Mouse (Mus musculus): ENCODE data around the gene Bzw2. TPM values are rescaled to one million over a fixed set of nuclear protein-coding genes. Genes with fewer than 3 reads are reported as not detected.

The Bzw2 gene
- total RNA-seq, 1 experiment from 2014 or later = 98.0 TPM

GRCm38 (mm10) chr12:36095371-36095880 lies 62.5 kb downstream of the Bzw2 start:
- no peak for ATAC-seq (replicated peaks in 1 of 2; ENCODE audit: insufficient read depth in 1 of 2, low FRiP score in 2 of 2, low TSS enrichment in 1 of 2, low read depth in 1 of 2, poor library complexity in 2 of 2, severe bottlenecking in 2 of 2)

DNA sequence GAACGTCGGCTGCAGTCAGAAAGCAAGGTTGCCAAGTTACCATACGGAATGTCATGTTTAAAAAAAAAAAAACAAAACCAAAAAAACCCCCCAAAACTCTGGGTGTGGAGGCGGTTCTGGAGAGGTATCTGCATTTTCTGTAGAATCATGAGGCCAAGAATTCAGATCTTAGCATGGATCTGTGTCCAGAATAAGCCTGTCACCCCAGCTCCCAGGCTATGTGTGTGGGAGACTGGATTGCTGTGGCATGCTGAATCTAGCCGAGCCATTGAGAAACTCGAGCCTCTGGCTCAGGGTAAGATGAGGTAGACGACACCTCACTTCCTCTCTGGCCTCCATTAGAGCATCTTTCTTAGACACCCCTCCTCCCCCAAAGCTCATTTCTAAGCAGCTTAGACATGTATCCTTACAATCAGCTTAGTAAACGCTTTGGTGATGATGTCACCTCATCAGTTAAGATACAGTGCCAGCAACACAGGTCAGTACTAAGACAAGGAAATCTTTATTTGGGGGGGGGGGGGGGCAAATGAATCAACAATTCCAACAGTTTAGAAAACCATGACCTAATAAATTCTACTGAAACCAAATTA lies 64.7 kb downstream of the Bzw2 start:
- no peak for ATAC-seq (replicated peaks in 1 of 2; ENCODE audit: insufficient read depth in 1 of 2, low FRiP score in 2 of 2, low TSS enrichment in 1 of 2, low read depth in 1 of 2, poor library complexity in 2 of 2, severe bottlenecking in 2 of 2)

DNA sequence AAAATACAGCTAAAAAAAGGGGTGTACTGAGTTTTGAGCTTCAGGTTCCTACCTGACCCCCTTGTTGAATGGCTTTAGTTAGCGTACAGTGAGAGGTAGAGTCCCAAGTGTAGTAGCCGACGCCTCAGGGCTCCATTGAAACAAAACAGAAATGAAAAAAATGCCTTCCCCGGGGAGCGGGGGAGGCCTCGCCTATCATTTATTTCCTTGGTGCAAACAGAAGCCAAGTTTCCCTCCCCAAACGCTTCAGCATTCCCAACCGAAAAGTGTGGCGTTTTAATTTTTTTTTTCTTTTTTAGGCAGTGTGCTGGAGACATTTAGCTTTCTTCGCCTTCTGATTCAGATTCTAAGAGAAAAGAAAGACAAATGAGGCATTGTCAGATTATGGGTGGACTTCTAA lies 65.9 kb downstream of the Bzw2 start:
- no peak for ATAC-seq (replicated peaks in 1 of 2; ENCODE audit: insufficient read depth in 1 of 2, low FRiP score in 2 of 2, low TSS enrichment in 1 of 2, low read depth in 1 of 2, poor library complexity in 2 of 2, severe bottlenecking in 2 of 2)

DNA sequence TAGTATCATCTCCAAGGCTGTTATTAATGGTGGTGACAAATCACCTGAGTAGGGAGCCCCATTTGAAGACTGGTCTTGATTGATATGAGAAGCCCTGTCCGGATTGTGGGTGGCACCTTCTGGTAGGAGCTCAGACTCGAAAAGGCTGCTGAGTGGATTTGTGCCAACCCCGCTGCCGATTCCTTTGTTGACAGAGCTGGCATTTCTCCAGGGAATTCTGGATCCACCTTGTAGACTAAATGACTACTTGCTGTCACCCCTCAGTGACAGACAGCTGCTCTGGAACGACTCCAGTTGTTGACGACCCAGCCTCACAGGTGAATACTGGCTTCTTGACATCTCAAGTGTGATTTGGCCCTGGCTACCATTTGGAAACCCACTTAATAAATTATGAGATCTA lies 68.7 kb downstream of the Bzw2 start:
- ATAC-seq (replicated peaks in 1 of 2; ENCODE audit: insufficient read depth in 1 of 2, low FRiP score in 2 of 2, low TSS enrichment in 1 of 2, low read depth in 1 of 2, poor library complexity in 2 of 2, severe bottlenecking in 2 of 2) = no peak

GRCm38 (mm10) chr12:36088804-36089203 lies 69.1 kb downstream of the Bzw2 start:
- no peak for ATAC-seq (replicated peaks in 1 of 2; ENCODE audit: insufficient read depth in 1 of 2, low FRiP score in 2 of 2, low TSS enrichment in 1 of 2, low read depth in 1 of 2, poor library complexity in 2 of 2, severe bottlenecking in 2 of 2)

GRCm38 (mm10) chr12:36085380-36085779 lies 72.5 kb downstream of the Bzw2 start:
- no peak for ATAC-seq (replicated peaks in 1 of 2; ENCODE audit: insufficient read depth in 1 of 2, low FRiP score in 2 of 2, low TSS enrichment in 1 of 2, low read depth in 1 of 2, poor library complexity in 2 of 2, severe bottlenecking in 2 of 2)

- peak; percentile 21 to 42; a peak in 2 of 4 replicates for ATAC-seq (replicated peaks in 1 of 2; ENCODE audit: insufficient read depth in 1 of 2, low FRiP score in 2 of 2, low TSS enrichment in 1 of 2, low read depth in 1 of 2, poor library complexity in 2 of 2, severe bottlenecking in 2 of 2)
These were observed 79.6 kb downstream of the Bzw2 start for GRCm38 (mm10) chr12:36078101-36078899.

- no peak for ATAC-seq (replicated peaks in 1 of 2; ENCODE audit: insufficient read depth in 1 of 2, low FRiP score in 2 of 2, low TSS enrichment in 1 of 2, low read depth in 1 of 2, poor library complexity in 2 of 2, severe bottlenecking in 2 of 2)
These were observed 85.0 kb downstream of the Bzw2 start for GRCm38 (mm10) chr12:36072860-36073259.

DNA sequence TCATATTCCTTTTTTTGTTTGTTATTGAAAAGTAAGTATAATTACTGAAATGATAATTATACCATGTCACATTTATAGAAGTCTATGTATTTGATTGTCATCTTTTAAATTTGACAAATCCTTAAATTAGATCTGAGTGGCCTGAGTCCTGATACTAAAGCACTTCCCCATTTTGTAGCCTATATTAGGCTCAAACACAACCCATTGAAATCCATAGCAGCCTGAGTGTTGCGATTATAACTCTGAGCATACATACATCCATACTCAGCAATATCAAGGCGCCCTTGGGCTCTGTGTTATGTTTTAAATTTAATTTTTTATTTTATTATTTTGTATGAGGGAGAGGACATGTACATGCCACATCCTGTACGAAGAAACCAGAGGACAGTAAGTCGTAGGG lies 87.6 kb downstream of the Bzw2 start:
- ATAC-seq (replicated peaks in 1 of 2; ENCODE audit: insufficient read depth in 1 of 2, low FRiP score in 2 of 2, low TSS enrichment in 1 of 2, low read depth in 1 of 2, poor library complexity in 2 of 2, severe bottlenecking in 2 of 2) = peak in 1 of 2 experiments; percentile 53; a peak in 1 of 4 replicates

DNA sequence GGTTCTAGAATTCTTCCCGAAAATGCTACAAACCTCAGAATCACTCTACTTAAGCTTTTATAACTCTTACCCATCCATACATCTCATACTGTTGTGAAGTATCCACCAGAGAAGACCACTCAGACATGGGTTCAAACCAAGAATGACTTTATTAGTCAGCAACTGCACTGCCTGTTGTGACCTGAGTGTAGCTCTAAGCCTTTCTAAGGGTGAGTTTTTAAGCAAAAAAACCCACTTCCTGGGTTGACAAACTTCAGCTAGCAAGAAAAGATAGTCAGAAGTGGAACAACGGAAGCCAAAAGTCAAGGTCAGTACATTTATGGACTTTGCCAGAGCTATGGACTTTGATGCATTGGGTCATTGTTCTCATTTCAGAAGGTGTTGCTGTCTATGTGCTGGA lies 90.3 kb downstream of the Bzw2 start:
- ATAC-seq (replicated peaks in 1 of 2; ENCODE audit: insufficient read depth in 1 of 2, low FRiP score in 2 of 2, low TSS enrichment in 1 of 2, low read depth in 1 of 2, poor library complexity in 2 of 2, severe bottlenecking in 2 of 2) = no peak

GRCm38 (mm10) chr12:36065911-36066310 lies 92.0 kb downstream of the Bzw2 start:
- ATAC-seq (replicated peaks in 1 of 2; ENCODE audit: insufficient read depth in 1 of 2, low FRiP score in 2 of 2, low TSS enrichment in 1 of 2, low read depth in 1 of 2, poor library complexity in 2 of 2, severe bottlenecking in 2 of 2) = no peak

- no peak for ATAC-seq (replicated peaks in 1 of 2; ENCODE audit: insufficient read depth in 1 of 2, low FRiP score in 2 of 2, low TSS enrichment in 1 of 2, low read depth in 1 of 2, poor library complexity in 2 of 2, severe bottlenecking in 2 of 2)
These were observed 100.2 kb downstream of the Bzw2 start for GRCm38 (mm10) chr12:36057699-36058098.

DNA sequence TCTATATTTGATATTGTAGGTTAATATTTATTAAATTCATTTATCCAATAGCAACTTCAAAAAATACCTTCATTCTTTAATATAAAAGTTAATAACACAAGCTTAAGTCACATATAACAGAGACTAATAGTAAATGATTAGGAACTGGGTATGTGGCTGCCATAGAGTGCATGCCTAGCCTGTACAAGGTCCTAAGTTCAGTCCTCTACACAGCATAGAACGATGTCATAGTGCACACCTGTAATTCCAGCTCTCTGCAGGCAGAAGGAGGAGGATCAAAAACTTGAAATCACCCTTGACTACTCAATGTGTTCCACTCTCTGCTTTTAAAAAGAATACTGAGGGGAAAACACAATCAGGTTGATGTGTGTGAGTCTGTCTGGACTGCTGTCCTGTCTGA lies 107.6 kb downstream of the Bzw2 start:
- ATAC-seq (replicated peaks in 1 of 2; ENCODE audit: insufficient read depth in 1 of 2, low FRiP score in 2 of 2, low TSS enrichment in 1 of 2, low read depth in 1 of 2, poor library complexity in 2 of 2, severe bottlenecking in 2 of 2) = no peak

GRCm38 (mm10) chr12:36047593-36047992 lies 110.3 kb downstream of the Bzw2 start:
- no peak for ATAC-seq (replicated peaks in 1 of 2; ENCODE audit: insufficient read depth in 1 of 2, low FRiP score in 2 of 2, low TSS enrichment in 1 of 2, low read depth in 1 of 2, poor library complexity in 2 of 2, severe bottlenecking in 2 of 2)

DNA sequence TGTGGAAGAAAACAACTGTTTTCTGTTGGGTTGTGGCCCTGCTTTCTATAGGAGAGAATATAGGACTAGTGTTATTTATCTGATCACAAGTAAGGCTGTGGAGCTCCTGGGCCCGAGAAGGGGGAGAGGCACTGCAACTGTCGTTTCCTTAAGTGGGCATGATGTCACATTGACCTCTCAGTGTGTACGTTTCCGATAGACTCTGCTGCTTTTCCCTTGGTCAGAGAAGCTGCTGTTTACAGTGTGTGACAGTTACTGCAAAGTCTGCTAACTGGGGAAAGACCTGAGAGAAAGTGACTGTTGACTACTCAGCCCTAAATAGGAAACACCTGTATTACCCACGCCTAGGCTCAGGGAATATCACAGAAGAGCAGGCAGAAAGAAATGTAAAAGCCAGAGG lies 111.7 kb downstream of the Bzw2 start:
- peak; percentile 44 to 49 for ATAC-seq (replicated peaks in 1 of 2; ENCODE audit: insufficient read depth in 1 of 2, low FRiP score in 2 of 2, low TSS enrichment in 1 of 2, low read depth in 1 of 2, poor library complexity in 2 of 2, severe bottlenecking in 2 of 2)

DNA sequence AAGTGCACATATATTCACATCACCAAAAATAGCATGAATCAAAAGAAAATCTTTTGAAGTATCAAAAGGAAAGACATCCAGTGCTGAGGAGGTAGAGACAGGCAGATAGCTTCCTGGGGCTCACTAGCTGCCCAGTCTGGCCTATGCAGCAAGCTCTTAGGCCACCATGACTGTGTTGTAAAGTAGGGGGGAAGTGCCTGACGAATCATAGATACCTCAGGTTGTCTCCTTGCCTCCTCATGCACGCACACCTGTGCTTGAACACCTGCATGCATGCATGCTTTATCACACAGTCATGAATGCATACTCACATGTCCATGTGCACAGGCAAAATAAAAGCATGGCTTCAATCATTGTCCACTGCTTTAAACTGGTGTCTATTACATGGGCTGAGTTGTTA lies 113.2 kb downstream of the Bzw2 start:
- no peak for ATAC-seq (replicated peaks in 1 of 2; ENCODE audit: insufficient read depth in 1 of 2, low FRiP score in 2 of 2, low TSS enrichment in 1 of 2, low read depth in 1 of 2, poor library complexity in 2 of 2, severe bottlenecking in 2 of 2)

DNA sequence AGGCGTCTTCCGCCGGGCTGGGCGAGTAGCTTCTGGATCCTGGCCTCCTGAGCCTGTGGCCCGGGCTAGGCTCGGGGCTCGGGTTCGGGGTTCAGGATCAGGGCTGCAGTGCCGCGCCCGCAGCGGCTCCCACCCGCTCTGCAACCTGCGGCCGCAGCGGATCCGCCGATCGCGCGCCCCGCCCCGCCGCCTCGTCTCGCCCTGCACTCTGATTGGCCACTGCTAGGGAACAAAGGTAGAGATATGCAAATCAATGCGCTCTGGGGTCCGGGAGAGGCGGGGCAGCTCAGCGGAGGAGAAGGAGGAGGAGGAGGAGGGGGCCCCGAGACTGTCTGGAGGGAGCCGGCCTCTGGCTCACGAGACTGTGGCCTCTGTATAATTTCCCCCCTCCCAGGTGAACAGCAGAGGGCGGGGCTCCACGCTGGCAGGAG lies 115.5 kb downstream of the Bzw2 start, which contains the start of gene Tspan13:
Gene Tspan13 (minus strand): TSS at position 153 of the 431 bp plus-strand sequence.
- ATAC-seq (replicated peaks in 1 of 2; ENCODE audit: insufficient read depth in 1 of 2, low FRiP score in 2 of 2, low TSS enrichment in 1 of 2, low read depth in 1 of 2, poor library complexity in 2 of 2, severe bottlenecking in 2 of 2) = peak; percentile 77 to 81

Data from hematopoietic stem cell, adult 5-6 weeks (primary cell).